Mouse (Mus musculus): ENCODE measurements around the gene Mbnl1.

DNA sequence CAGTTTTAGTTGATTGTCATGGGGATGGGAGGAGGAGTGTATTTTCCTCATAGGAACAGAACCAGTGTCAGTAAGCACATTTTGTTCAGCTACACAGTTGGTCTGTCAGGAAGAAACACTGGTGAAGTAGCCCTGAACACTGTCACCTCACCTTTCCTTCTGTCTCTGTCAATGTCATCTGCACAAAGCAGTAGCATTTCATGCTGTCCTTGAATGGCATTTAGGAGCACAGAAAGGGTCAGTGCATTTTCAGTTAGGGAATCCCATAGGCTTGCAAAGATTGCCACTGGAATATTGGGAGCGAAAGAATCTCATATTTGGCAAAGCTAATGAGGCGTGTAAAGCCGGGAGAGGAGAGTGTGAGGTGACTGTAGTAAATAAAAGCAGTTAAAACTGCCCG, 114.5 kb downstream of the Mbnl1 start:
- no peak for TF ChIP-seq USF1 (IDR thresholded peaks at IDR 0.05; ENCODE audit: low read depth, low read length)
- TF ChIP-seq KAT2A (IDR thresholded peaks at IDR 0.05; ENCODE audit: insufficient replicate concordance, low read length) = no peak
- no peak for TF ChIP-seq CTCF (conservative IDR thresholded peaks at IDR 0.05 in 1 of 2, IDR thresholded peaks at IDR 0.05 in 1 of 2; ENCODE audit: low read depth in 2 of 2, low read length in 2 of 2)
- no peak for TF ChIP-seq HCFC1 (IDR thresholded peaks at IDR 0.05; ENCODE audit: low read depth, low read length)
- TF ChIP-seq SIN3A (IDR thresholded peaks at IDR 0.05; ENCODE audit: low read length) = no peak
- TF ChIP-seq BHLHE40 (IDR thresholded peaks at IDR 0.05; ENCODE audit: low read depth, low read length) = no peak
- no peak for TF ChIP-seq MAX (IDR thresholded peaks at IDR 0.05; ENCODE audit: low read length)

Measured in CH12.LX (cell line).